Mouse (Mus musculus) lung, adult 18-20 months (tissue): ENCODE measurements at regions not wholly inside any gene's neighbourhood (a gene's known extent, or its start where the extent isn't known, plus 50 kb on each side); places are given as distances from the start of the nearest gene placed in this dataset.

Experiments used
- DNase-seq, 2 experiments: peaks; one replicate each; pipeline ENCODE4 v3.0.0; 2022; ENCODE audit warnings: mixed read lengths in 2 of 2

DNA sequence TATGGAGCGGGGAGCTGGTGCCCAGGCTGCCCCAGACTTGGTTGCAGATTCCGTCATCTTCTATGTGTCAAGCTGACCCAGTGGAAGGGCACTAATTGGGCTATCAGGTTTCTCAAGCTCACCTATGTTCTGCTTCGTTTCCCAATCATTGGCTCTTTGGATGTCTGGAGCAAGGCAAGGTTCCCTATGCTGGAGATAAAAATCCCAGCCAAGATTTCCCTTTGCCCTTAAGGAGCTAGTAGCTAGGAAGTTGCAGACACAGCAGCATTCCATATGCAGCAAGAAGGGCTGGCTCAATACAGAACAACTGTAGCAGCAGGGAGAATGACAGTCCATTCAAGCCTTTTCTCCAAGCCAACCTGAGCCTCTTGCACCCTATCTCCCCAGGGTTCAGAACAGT is 159.2 kb upstream of the Zfp706 start:
- no peak for DNase-seq

GRCm38 (mm10) chr15:37165887-37166507 is 158.4 kb upstream of the Zfp706 start:
- DNase-seq, result peak; percentile 70 to 77

GRCm38 (mm10) chr15:37165216-37165615 is 157.6 kb upstream of the Zfp706 start:
- DNase-seq, result peak; percentile 59 to 61

- DNase-seq, result peak in 1 of 2 experiments; percentile 14
Observed at GRCm38 (mm10) chr15:37164191-37165135, 156.9 kb upstream of the Zfp706 start.

DNA sequence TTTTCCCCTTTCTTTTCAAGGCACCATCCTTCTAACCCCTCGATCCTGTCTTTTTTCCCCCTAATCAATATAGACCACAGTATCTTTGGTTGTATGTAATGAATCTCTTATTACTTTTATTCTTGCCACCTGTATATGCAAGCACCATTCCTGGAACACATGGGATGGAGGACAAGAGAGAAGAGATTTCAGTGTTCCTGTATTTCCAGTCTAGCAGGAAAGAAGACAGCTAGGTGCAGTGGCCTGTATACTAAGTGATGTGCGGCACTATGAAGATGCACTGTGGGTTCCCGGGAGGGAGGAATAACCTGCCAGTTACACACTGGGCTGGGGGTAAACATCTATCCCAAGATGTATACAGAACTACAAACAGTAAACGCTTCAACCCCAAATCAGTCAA is 152.4 kb upstream of the Zfp706 start:
- no peak for DNase-seq

GRCm38 (mm10) chr15:37159349-37159748 is 151.8 kb upstream of the Zfp706 start:
- peak; percentile 29 to 59 for DNase-seq

DNA sequence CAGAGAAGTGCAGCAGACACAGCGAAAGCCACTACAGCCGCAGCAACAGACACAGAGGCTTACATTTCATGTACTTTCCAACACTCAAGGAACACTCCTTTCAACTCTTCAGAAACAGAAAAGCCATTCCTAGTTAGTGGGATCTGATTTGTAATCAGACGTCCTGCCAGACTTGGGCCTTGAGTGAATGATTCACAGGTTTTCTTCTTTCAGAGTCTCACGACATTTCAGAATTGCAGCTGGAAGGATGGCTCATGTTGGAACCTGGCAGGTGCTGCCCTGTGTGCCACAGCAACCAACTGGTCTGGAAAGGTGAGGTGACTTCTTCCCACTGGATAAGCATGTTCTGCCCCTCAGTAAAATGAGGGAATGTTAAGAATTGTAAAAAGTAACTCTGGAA is 149.8 kb upstream of the Zfp706 start:
- DNase-seq, result no peak

- DNase-seq, result no peak
Observed at GRCm38 (mm10) chr15:37154934-37155333, 147.4 kb upstream of the Zfp706 start.

GRCm38 (mm10) chr15:37153177-37153576 is 145.6 kb upstream of the Zfp706 start:
- DNase-seq, result no peak

- DNase-seq, result peak; percentile 85 to 91
Observed at GRCm38 (mm10) chr15:37135590-37136164, 128.1 kb upstream of the Zfp706 start.

DNA sequence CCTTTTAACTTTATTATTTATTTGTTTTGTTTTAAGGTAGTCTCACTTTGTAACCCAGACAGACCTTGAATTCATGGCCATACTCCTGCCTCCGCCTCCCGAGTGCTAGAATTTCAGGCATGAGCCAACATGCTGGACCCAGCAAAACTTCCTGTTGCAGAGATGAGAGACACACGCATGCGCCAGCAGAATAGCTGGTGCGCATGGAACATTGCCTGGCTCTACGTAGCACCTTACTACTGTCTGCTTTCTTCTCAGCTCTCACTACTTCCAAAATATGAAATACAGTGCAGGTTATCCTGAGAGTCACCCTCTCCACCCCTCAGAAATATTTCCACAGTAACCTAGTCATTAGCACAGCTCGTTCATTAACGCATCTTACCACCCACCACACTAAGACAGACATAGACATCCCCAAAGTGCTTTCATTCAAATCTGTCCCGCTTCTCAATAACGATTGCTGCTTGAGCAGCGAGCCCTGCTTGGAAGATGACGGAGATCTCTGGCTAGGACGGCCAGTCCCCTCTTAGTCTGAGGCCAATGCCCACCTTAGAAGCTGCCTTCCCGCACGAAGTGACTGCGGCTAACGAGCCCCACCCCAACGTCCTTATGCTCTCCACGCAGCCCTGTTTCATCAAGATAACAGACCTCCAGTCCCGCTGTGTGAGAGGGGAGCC is 127.5 kb upstream of the Zfp706 start:
- peak; percentile 52 to 72 for DNase-seq

DNA sequence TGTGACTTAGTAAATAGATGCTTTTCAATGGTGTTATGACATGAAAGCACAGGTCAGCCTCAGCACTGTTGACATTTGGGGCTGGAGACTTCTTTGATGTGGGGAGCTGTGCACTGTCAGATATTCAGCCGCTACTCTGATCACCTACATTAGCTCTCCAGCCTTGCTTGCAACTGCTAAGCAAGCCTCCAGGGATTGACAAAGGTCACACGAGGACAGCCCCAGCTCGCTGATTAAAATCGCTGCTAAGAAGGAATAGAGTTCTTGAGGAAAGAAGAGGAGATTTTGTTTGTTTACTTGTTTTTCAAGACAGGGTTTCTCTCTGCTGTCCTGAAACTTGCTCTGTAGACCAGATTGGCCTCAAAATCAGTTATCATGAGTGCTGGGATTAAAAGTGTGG is 126.8 kb upstream of the Zfp706 start:
- DNase-seq, result no peak

GRCm38 (mm10) chr15:37133916-37134315 is 126.3 kb upstream of the Zfp706 start:
- no peak for DNase-seq

GRCm38 (mm10) chr15:37127681-37128080 is 120.1 kb upstream of the Zfp706 start:
- DNase-seq, result no peak

DNA sequence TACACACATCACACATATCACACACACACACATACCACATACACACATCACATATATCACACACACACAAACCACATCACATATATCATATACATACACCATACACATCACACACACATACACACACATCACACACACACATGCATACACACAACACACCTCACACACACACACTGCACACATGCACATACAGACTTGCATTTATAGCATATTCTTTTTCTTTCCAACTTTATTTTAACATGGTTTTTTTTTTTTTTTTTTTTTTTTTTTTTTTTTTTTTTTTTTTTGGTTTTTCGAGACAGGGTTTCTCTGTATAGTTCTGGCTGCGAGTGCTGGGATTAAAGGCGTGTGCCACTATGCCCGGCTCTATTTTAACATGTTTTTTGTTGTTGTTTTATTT is 119.6 kb upstream of the Zfp706 start:
- DNase-seq, result no peak

GRCm38 (mm10) chr15:37125823-37126222 is 118.2 kb upstream of the Zfp706 start:
- no peak for DNase-seq

DNA sequence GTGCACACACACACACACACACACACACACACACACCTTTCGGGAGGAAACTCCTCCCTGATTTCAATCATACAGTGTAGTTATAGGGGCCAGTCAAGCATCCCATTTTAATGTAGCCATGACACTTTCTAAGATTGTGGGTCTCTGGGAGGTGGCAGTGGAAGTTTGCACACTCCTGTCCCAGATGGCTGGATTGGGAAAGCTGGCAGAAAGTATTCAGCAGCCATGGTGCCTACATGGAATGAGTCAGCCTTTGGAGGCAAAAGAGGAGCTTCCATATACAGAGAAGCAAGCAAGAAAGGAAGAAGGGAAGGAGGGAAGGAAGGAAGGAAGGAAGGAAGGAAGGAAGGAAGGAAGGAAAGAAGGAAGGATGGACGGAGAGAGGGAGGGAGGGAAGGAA is 117.4 kb upstream of the Zfp706 start:
- DNase-seq, result no peak

DNA sequence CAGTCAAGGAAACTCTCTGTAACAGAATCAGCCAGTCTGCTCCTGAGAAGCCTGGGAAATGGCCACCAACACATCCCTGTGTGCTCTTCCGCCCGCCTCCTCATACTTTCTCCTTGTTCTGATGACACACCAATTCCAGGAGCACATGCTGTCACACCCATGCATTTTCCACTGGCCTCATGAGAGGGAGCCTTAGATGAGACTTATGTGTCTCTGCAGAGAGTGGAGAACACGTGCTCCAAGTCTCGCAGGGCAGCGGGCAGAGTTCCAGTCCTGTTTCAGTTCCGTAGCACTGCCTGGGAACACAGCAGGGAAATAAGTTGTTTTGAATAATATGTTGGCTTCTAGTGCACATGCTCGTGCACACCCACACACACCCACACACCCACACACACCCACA is 116.7 kb upstream of the Zfp706 start:
- DNase-seq, result no peak

GRCm38 (mm10) chr15:37120381-37120780 is 112.8 kb upstream of the Zfp706 start:
- peak; percentile 88 to 91 for DNase-seq

DNA sequence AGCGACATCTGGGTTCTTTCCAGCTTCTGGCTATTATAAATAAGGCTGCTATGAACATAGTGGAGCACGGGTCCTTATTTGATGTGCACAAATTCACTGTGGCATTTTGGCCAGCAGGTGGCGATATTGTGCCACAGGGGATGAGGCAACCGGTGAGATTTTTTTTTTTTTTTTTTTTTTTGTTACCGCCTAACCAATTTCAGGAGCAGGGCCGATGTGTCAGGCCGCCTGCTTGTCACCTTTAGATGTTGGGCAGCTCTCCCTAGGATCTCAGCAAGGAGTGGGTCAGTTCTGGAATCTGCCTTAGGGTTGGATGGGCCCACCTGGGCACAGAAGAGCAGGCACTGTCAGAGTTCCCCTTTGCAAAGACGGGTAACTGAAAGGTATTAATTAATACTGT is 106.5 kb upstream of the Zfp706 start:
- peak; percentile 44 to 61 for DNase-seq

GRCm38 (mm10) chr15:37110462-37110861 is 102.9 kb upstream of the Zfp706 start:
- DNase-seq, result no peak

- peak in 1 of 2 experiments; percentile 23 for DNase-seq
Observed at GRCm38 (mm10) chr15:37102035-37102555, 94.5 kb upstream of the Zfp706 start.

- DNase-seq, result no peak
Observed at GRCm38 (mm10) chr15:37101419-37101818, 93.8 kb upstream of the Zfp706 start.
